Mouse (Mus musculus): ENCODE results near the gene Olfr345. TPM values are rescaled to one million over a fixed set of nuclear protein-coding genes. Genes with fewer than 3 reads are reported as not detected.

Olfr345 gene
- not detected in 2 replicates for polyA plus RNA-seq (2012; rRNA removed)

DNA sequence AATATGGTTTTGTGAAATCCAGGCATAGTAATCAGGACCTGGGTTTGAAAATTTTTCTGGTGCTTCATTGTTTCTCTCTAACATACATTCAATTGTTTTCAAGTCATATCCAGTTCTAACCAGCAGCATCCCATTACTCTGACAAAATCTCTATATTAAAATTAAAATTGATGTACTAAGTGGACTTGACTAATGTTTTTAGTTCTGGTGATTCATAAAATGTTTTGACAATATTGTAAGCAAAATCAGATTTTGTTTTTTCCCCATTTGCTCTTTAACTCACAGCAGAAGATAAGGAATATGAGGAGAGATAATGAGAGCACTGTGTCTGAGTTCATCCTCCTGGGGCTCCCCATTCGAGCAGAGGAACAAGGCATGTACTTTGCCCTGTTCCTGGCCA, at the start of gene Olfr345:
Olfr345 (plus strand) TSS at position 301 of the 400 bp plus-strand sequence.

DNA sequence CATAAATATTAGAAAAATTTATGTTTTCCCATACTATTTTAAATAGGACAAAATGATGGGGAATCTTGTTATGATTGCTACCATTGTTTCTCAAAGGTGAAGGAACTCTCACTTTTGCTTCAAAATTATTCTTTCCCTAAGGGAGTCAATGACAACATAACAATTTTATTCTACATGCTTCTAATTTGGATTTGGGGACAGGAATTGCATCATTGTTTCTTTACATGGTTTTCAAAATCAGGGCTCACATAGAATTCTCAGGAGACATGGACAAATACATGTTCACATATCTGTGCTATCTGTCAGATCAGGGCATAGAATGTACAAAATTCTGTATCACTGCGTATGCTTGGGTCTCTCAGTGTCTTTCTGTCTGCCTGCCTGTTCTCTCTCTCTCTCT, 45.6 kb downstream of the Olfr345 start, which contains the start of gene Olfr346:
Olfr346 (plus strand) TSS at position 301 of the 400 bp plus-strand sequence.

Other genes with a start within 250 kb of the Olfr345 start
- not detected in 2 replicates for gene Olfr339, start 221.1 kb upstream of the Olfr345 start, polyA plus RNA-seq (2012; rRNA removed)
- gene Olfr340, start 187.5 kb upstream of the Olfr345 start, polyA plus RNA-seq (2012; rRNA removed), result not detected in 2 replicates
- gene Olfr341, start 157.6 kb upstream of the Olfr345 start, polyA plus RNA-seq (2012; rRNA removed), result not detected in 2 replicates
- gene Olfr342, start 115.0 kb upstream of the Olfr345 start, polyA plus RNA-seq (2012; rRNA removed), result not detected in 2 replicates
- gene Olfr344, start 73.4 kb upstream of the Olfr345 start, polyA plus RNA-seq (2012; rRNA removed), result not detected in 2 replicates
- gene Olfr346, start 45.7 kb downstream of the Olfr345 start, polyA plus RNA-seq (2012; rRNA removed), result not detected in 2 replicates
- not detected in 2 replicates for gene Olfr347, start 91.9 kb downstream of the Olfr345 start, polyA plus RNA-seq (2012; rRNA removed)
- not detected in 2 replicates for gene Olfr348, start 144.2 kb downstream of the Olfr345 start, polyA plus RNA-seq (2012; rRNA removed)
- not detected in 2 replicates for gene Olfr50, start 150.5 kb downstream of the Olfr345 start, polyA plus RNA-seq (2012; rRNA removed)
- not detected in 2 replicates for gene Olfr3, start 177.0 kb downstream of the Olfr345 start, polyA plus RNA-seq (2012; rRNA removed)
- gene Olfr350, start 206.3 kb downstream of the Olfr345 start, polyA plus RNA-seq (2012; rRNA removed), result not detected in 2 replicates
- not detected in 2 replicates for gene Olfr351, start 222.6 kb downstream of the Olfr345 start, polyA plus RNA-seq (2012; rRNA removed)
- not detected in 2 replicates for gene Olfr352, start 228.4 kb downstream of the Olfr345 start, polyA plus RNA-seq (2012; rRNA removed)